Mouse (Mus musculus) G1E (cell line): ENCODE data around the gene Dok1.

Experiments used
- CTCF ChIP-seq: IDR thresholded peaks from 2 replicates; pipeline ENCODE4 v1.5.1; 2012; ENCODE audit warnings: low read depth, low read length, inconsistent platforms, mixed read lengths
- GATA1 ChIP-seq: IDR thresholded peaks from 2 replicates; pipeline ENCODE4 v1.6.1; 2012; ENCODE audit warnings: borderline replicate concordance, low read length, inconsistent platforms, mixed read lengths
- TAL1 ChIP-seq: conservative IDR thresholded peaks from 2 replicates; pipeline ENCODE4 v1.6.1; 2012; ENCODE audit warnings: low read depth, low read length, inconsistent platforms, mixed read lengths

DNA sequence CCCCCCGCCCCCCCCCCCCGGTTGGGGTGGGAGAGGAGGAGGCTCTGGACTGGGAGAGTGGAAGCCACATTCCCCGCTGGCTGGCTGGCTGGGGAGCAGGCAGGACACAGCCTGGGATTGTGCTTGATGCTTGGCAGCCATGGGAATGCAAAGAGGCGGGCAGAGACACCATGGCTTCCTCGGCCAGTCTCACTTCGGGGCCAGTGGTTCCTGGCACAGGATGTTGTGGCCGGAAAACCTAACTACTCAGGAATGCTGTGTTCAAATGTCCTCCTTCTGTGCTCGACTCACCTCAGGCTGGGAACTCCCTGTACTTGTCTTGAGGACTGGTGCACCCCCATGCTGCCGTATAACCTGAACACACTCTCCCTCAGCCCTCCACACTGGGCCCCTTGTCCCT, 5.6 kb downstream of the Dok1 start:
- TF ChIP-seq CTCF, result no peak
- no peak for TF ChIP-seq TAL1
- no peak for TF ChIP-seq GATA1
